Comparison of ENCODE assay signal across 23 mouse cellular contexts in the genomic region with DNA sequence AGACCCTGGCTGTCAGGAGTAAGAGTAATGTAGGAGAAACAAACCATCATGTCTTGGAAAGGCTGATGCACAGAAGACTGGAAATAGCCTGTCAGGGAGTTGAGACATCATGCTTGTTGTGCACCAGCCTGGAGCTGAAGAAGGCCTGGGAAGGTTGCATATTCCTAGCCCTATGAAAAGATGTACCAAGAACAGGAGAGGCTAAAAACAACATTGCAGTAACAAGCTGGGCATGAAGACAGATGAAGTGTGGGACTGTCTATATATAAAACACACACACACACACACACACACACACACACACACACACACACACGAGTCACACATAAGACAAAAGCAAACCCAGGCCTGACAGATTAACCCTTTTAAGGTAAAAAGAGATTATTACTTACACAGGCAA.
DNase-seq lines count a peak whose midpoint lies in the region; ATAC-seq lines count a peak whose summit lies in the region.
"Had no signal": no experiment of that assay in that cellular context is flagged by ENCODE, and none has a peak within 500 bp of the region (broad histone marks: within the 10 kb centered on the region; RNA-seq: fewer than 3 reads in every experiment).

No protein-coding gene starts in this region.

- DNase-seq in 3T3-L1 (ENCODE audit: low read depth, low spot score), result peak; percentile 13
- peak; percentile 70 for DNase-seq in brain, adult 2 months (ENCODE audit: low read depth, low spot score)
- DNase-seq in left cerebral cortex, adult 9 months (ENCODE audit: low spot score in 2 of 2), result peak; percentile 38 to 45
- DNase-seq in right cerebral cortex, postnatal 14 days, result peak; percentile 18
- DNase-seq in forebrain, embryonic 14.5 days (ENCODE audit: low spot score), result no peak
- no peak for DNase-seq in liver, embryonic 11.5 days (ENCODE audit: low spot score)
- no peak for DNase-seq in neural tube, embryonic 10.5 days (ENCODE audit: extremely low spot score, low spot score)
- DNase-seq: cerebellum, adult 18-20 months; cerebellum, postnatal 14 days; gastrocnemius, postnatal 25 days; heart, adult 2 months; heart, postnatal 14 days; kidney, adult 18-20 months; kidney, postnatal 10 days; liver, embryonic 13.5 days; lung, adult 2 months; lung, postnatal 14 days had no signal

- no peak overlapping the region for H3K27ac ChIP-seq in forebrain, embryonic 14.5 days (ENCODE audit: low read depth, low read length)
- H3K27ac ChIP-seq in liver, embryonic 11.5 days (ENCODE audit: low read depth, low read length), result no peak overlapping the region
- H3K27ac ChIP-seq: embryonic facial prominence, embryonic 12.5 days; forebrain, embryonic 12.5 days; heart, adult 2 months; heart, embryonic 13.5 days; limb, embryonic 13.5 days; liver, embryonic 13.5 days; neural tube, embryonic 15.5 days had no signal

- WGBS in forebrain, embryonic 14.5 days, result 30% methylated on average over 1 of the region's 1 CpGs
- WGBS in liver, embryonic 11.5 days, result 35% methylated on average over 1 of the region's 1 CpGs

- no peak for ATAC-seq in forebrain, embryonic 14.5 days
- ATAC-seq in liver, embryonic 11.5 days (replicated peaks; ENCODE audit: low FRiP score), result no peak

- H3K36me3 ChIP-seq in forebrain, embryonic 14.5 days (ENCODE audit: control insufficient read depth, insufficient read depth, low read length), result no peaks in the 10 kb centered on the region
- no peaks in the 10 kb centered on the region for H3K36me3 ChIP-seq in liver, embryonic 11.5 days (ENCODE audit: control insufficient read depth, insufficient read depth, low read length)
- H3K36me3 ChIP-seq: embryonic facial prominence, embryonic 12.5 days; forebrain, embryonic 12.5 days; heart, embryonic 13.5 days; limb, embryonic 13.5 days; liver, embryonic 13.5 days; neural tube, embryonic 15.5 days had no signal

- H3K4me3 ChIP-seq in forebrain, embryonic 14.5 days (ENCODE audit: low read depth, low read length), result no peak overlapping the region
- no peak overlapping the region for H3K4me3 ChIP-seq in liver, embryonic 11.5 days (ENCODE audit: low read depth, low read length)
- H3K4me3 ChIP-seq: embryonic facial prominence, embryonic 12.5 days; forebrain, embryonic 12.5 days; heart, adult 2 months; heart, embryonic 13.5 days; limb, embryonic 13.5 days; liver, embryonic 13.5 days; neural tube, embryonic 15.5 days had no signal

- H3K9ac ChIP-seq in forebrain, embryonic 14.5 days (ENCODE audit: low read length), result no peak overlapping the region
- H3K9ac ChIP-seq in liver, embryonic 11.5 days (ENCODE audit: low read depth, low read length), result no peak overlapping the region
- H3K9ac ChIP-seq: embryonic facial prominence, embryonic 12.5 days; forebrain, embryonic 12.5 days; heart, embryonic 13.5 days; limb, embryonic 13.5 days; liver, embryonic 13.5 days; neural tube, embryonic 15.5 days had no signal

- H3K4me1 ChIP-seq in forebrain, embryonic 14.5 days (ENCODE audit: control insufficient read depth, insufficient read depth, low read length), result no peaks in the 10 kb centered on the region
- no peaks in the 10 kb centered on the region for H3K4me1 ChIP-seq in liver, embryonic 11.5 days (replicated peaks; ENCODE audit: control insufficient read depth, insufficient read depth, low read length)
- H3K4me1 ChIP-seq: embryonic facial prominence, embryonic 12.5 days; forebrain, embryonic 12.5 days; heart, embryonic 13.5 days; limb, embryonic 13.5 days; liver, embryonic 13.5 days; neural tube, embryonic 15.5 days had no signal

- H3K4me2 ChIP-seq in forebrain, embryonic 14.5 days (ENCODE audit: low read length), result no peak overlapping the region
- no peak overlapping the region for H3K4me2 ChIP-seq in liver, embryonic 11.5 days
- H3K4me2 ChIP-seq: embryonic facial prominence, embryonic 12.5 days; forebrain, embryonic 12.5 days; heart, embryonic 13.5 days; limb, embryonic 13.5 days; liver, embryonic 13.5 days; midbrain, embryonic 11.5 days; neural tube, embryonic 15.5 days had no signal

- H3K27me3 ChIP-seq in forebrain, embryonic 14.5 days (replicated peaks; ENCODE audit: control insufficient read depth, insufficient read depth, low read length), result no peaks in the 10 kb centered on the region
- H3K27me3 ChIP-seq in liver, embryonic 11.5 days (replicated peaks; ENCODE audit: control insufficient read depth, insufficient read depth, low read length), result no peaks in the 10 kb centered on the region
- H3K27me3 ChIP-seq: embryonic facial prominence, embryonic 12.5 days; forebrain, embryonic 12.5 days; heart, embryonic 13.5 days; limb, embryonic 13.5 days; liver, embryonic 13.5 days; neural tube, embryonic 15.5 days had no signal

- H3K9me3 ChIP-seq in forebrain, embryonic 14.5 days (replicated peaks; ENCODE audit: control insufficient read depth, low read length), result no peaks in the 10 kb centered on the region
- no peaks in the 10 kb centered on the region for H3K9me3 ChIP-seq in liver, embryonic 11.5 days (ENCODE audit: control insufficient read depth, low read length)
- H3K9me3 ChIP-seq: embryonic facial prominence, embryonic 12.5 days; forebrain, embryonic 12.5 days; heart, embryonic 13.5 days; limb, embryonic 13.5 days; liver, embryonic 13.5 days; neural tube, embryonic 15.5 days had no signal

Comparison
In these comparisons a context has a peak if more than half of its experiments do, and no peak if none do; other contexts are left out.
1. DNase-seq: peak in 3T3-L1 (single experiment), brain, adult 2 months (single experiment), left cerebral cortex, adult 9 months (2 of 2) and right cerebral cortex, postnatal 14 days (single experiment); none in forebrain, embryonic 14.5 days (single experiment), liver, embryonic 11.5 days (single experiment) and neural tube, embryonic 10.5 days (single experiment).